Mouse (Mus musculus) neutrophil, adult 65 days (primary cell): ENCODE results near the gene Mettl16. TPM values are rescaled to one million over a fixed set of nuclear protein-coding genes. Genes with fewer than 3 reads are reported as not detected.

Source experiments
- total RNA-seq: library from RNA; stranded (reverse); gene quantifications from 2 replicates; pipeline ENCODE4 v1.2.4, GENCODE M21; 2023

Mettl16 gene
- total RNA-seq: 6.8 and 11.3 TPM in 2 replicates

GRCm38 (mm10) chr11:74770595-74771207 lies at the start of gene Mettl16:
Gene Mettl16 (plus strand): TSS chr11:74770830.

GRCm38 (mm10) chr11:74724235-74724791 lies 46.3 kb upstream of the Mettl16 start, which contains the start of gene Pafah1b1:
Gene Pafah1b1 (minus strand): TSS chr11:74724670.

GRCm38 (mm10) chr11:74830256-74831161 lies 59.9 kb downstream of the Mettl16 start, which contains the start of gene Mnt:
Gene Mnt (plus strand): TSS chr11:74830920.

Other genes starting within 250 kb of the Mettl16 start
- gene Rap1gap2, start 159.9 kb upstream of the Mettl16 start, total RNA-seq: 122 and 141 TPM in 2 replicates
- gene Ccdc92b, start 151.2 kb upstream of the Mettl16 start, total RNA-seq: 0.09 TPM in 1 of 2 replicates, not detected in the other
- 14.7 and 16.1 TPM in 2 replicates for gene Cluh, start 121.3 kb upstream of the Mettl16 start, total RNA-seq
- 115 and 117 TPM in 2 replicates for gene Pafah1b1, start 46.2 kb upstream of the Mettl16 start, total RNA-seq
- gene Mnt, start 60.1 kb downstream of the Mettl16 start, total RNA-seq: 47.0 and 55.4 TPM in 2 replicates
- gene Sgsm2, start 126.2 kb downstream of the Mettl16 start, total RNA-seq: 1.6 and 2.7 TPM in 2 replicates
- gene Tsr1, start 127.2 kb downstream of the Mettl16 start, total RNA-seq: 15.8 and 17.8 TPM in 2 replicates
- 23.2 and 36.5 TPM in 2 replicates for gene Smg6, start 155.0 kb downstream of the Mettl16 start, total RNA-seq
- gene Srr, start 155.1 kb downstream of the Mettl16 start, total RNA-seq: 1.6 and 5.4 TPM in 2 replicates